Mouse (Mus musculus) inflammation-experienced regulatory T-cells, adult 6 months (primary cell): Measurements from ENCODE around the gene Tcf12. TPM values are rescaled to one million over a fixed set of nuclear protein-coding genes. Genes with fewer than 3 reads are reported as not detected.

Experiments
- polyA plus RNA-seq, 3 experiments: library from polyadenylated mRNA; unstranded; fragments of 100-300 nt; shearing (Covaris generic); gene quantifications; one replicate each; pipeline ENCODE4 v1.2.1; 2017

Gene Tcf12
- polyA plus RNA-seq, 3 experiments from 2014 or later, result 19.9 to 44.4 (median 40.1) TPM

Other genes starting within 250 kb of the Tcf12 start
- 10 to 100 TPM; 41.7 to 68.9 (median 54.7) TPM for gene Zfp280d, start 163.0 kb upstream of the Tcf12 start, polyA plus RNA-seq